Mouse (Mus musculus) inflammation-experienced regulatory T-cells, adult 6 months (primary cell): ENCODE data around the gene Slc6a20a. TPM values are rescaled to one million over a fixed set of nuclear protein-coding genes. Genes with fewer than 3 reads are reported as not detected.

Experiments used
- ATAC-seq: one replicate; pipeline ENCODE4 v1.8.0; 2017
- polyA plus RNA-seq, 3 experiments: library from polyadenylated mRNA; unstranded; fragments of 100-300 nt; shearing (Covaris generic); gene quantifications; one replicate each; pipeline ENCODE4 v1.2.1; 2017

Slc6a20a gene
- polyA plus RNA-seq, 3 experiments from 2014 or later = not detected

GRCm38 (mm10) chr9:123636771-123637170 is 41.9 kb downstream of the Slc6a20a start:
- no peak for ATAC-seq

DNA sequence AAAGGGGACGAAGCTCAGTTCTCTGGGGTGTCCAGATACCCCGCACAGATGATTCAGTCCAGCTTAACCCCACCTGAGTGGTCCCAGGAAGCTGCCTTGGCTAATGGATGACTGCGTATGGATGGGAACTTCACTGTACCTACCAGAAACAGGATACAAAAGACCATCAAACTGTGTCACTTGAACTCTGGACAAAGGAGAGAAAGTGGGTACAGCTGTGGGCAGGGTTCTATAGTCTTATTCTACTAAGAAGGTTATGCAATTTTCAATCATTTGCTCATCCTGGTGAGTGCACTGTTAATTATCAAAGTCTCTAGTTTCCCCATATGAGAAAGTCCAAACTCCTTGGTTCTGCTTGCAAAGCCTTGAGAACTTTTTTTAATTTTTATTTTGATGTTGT is 45.7 kb downstream of the Slc6a20a start:
- ATAC-seq = no peak

DNA sequence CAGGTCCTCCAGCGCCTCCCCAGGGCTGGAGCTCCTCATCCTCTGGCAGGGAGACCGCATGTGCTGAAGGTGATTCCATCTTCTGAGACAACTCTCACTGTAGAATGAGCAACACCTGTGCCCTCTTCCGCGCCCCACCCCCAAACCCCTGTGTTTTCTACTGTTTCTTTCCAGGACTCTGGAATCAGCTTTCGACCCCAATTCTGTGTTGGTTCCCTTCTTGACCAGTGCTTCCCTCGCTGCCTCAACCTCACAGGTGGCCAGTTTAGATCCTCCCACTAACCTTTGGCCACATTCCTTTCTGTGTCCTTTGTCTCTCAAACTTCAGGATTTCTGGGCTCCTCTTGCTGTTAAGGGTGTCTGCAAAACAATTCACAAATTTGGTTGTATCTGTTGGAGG is 46.4 kb downstream of the Slc6a20a start, which contains the start of gene Slc6a20b:
Gene Slc6a20b (minus strand): TSS at position 285 of the 400 bp plus-strand sequence.
- no peak for ATAC-seq

GRCm38 (mm10) chr9:123631666-123632065 is 47.0 kb downstream of the Slc6a20a start:
- no peak for ATAC-seq

- ATAC-seq = no peak
Measured at GRCm38 (mm10) chr9:123625821-123626220, 52.9 kb downstream of the Slc6a20a start.

DNA sequence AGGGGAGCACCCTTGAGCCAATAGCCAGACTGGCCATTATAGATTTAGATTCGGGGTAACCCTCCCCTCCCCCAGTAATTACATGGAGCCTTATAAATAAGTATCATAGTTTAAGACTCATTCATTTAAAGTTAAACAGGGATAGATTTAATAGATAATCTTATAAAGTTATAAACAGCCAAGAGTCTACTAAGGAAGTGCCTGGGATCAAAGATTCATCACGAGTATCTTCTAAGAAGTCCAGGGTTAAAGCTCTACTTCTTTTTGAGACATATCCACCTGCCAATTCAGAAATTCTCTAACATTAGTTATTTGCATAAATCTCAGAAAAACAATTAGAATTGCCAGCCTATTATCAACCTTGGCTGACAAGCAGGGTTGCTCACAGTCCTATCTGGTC is 53.9 kb downstream of the Slc6a20a start:
- no peak for ATAC-seq

- ATAC-seq = no peak
Measured at GRCm38 (mm10) chr9:123620311-123621098, 58.2 kb downstream of the Slc6a20a start.

DNA sequence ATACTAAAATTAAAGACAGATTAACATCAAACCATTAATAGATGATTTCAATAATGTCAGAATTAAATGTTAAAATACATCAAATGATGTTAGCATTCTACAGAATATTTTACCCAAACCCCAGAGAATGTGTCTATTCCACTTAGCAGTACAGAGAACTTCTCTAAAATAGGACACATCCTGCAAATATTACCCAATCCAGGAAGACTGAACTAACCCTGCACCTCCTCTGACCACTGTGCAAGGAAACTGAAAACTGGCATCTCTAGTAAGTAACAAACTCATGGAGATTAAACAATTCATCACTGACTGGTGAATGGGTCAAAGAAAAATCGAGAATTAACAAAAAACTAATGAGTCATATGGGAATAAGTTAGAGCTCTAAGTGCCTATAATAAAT is 77.2 kb downstream of the Slc6a20a start:
- ATAC-seq = no peak

GRCm38 (mm10) chr9:123597376-123597775 is 81.3 kb downstream of the Slc6a20a start:
- ATAC-seq = no peak

DNA sequence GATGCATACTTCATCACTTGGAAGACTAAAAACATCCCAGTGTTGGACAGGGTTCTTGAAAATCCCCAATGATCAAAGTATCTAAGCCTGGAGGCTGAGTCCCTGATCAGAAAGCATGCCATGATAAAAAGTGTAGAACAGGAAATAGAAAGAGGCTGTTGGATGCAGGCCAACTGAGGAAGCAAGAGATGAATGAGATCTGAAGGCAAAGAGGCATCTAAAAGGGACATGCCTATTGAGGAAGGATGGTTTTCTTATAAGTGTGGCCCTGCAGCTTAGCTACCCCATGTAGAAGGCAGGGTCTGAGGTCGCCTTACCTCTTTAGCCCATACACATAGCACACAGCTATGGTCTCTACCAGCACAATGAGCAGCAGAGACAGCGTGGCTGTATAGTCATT is 81.8 kb downstream of the Slc6a20a start:
- ATAC-seq = no peak

- ATAC-seq = no peak
Measured at GRCm38 (mm10) chr9:123595194-123595593, 83.5 kb downstream of the Slc6a20a start.

DNA sequence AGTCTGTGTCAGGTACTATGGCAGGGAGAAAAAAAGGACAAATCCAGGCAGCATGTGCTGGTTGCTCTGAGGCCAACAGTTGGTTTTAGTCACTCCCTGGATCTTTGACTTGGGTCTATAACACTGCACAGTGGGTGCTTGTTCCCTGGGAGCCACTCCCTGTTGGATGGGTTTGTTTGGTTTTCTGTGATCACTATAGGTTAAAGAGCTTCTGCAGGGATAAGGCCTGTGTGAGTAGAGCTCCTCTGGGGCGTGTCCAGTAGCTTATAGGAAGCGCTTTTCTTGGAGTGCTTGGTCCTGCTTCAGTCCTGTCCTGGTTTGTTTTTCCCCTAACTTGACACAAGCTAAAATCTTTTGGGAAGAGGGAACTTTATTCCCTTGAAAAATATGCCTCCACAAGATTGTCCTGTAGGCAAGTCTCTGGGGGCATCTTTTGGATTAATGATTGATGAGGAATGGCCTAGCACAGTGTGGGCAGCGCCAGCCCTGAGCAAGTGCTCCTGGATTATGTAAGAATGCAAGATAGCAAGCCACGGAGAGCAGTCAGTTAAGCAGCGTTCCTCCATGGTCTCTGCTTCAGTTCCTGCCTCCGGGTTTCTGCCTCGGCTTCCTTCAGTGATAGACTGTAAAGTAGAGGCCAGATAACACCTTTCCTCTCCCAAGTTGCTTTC is 89.3 kb downstream of the Slc6a20a start:
- ATAC-seq = no peak

Other genes with a start within 250 kb of the Slc6a20a start
- 10 to 100 TPM; 31.9 to 41.2 (median 36.2) TPM for gene Limd1, start 200.2 kb downstream of the Slc6a20a start, polyA plus RNA-seq
- 10 to 100 TPM; 40.9 to 64.1 (median 49.7) TPM for gene Sacm1l, start 149.1 kb downstream of the Slc6a20a start, polyA plus RNA-seq
- 1 to 10 TPM in 1 of 3 experiments, under 1 TPM in 2; 0.36 to 1.4 (median 0.94) TPM for gene Slc6a20b, start 46.3 kb downstream of the Slc6a20a start, polyA plus RNA-seq
- 10 to 100 TPM in 2 of 3 experiments, 1 to 10 TPM in 1; 5.2 to 42.3 (median 34.9) TPM for gene Ccr9, start 446 bp downstream of the Slc6a20a start, polyA plus RNA-seq
- 10 to 100 TPM; 33.3 to 59.2 (median 57.6) TPM for gene Lztfl1, start 38.8 kb upstream of the Slc6a20a start, polyA plus RNA-seq
- 100 to 1,000 TPM; 136 to 568 (median 166) TPM for gene Cxcr6, start 127.6 kb upstream of the Slc6a20a start, polyA plus RNA-seq
- gene Fyco1, start 173.0 kb upstream of the Slc6a20a start, polyA plus RNA-seq = 10 to 100 TPM; 24.2 to 49.9 (median 41.1) TPM
- gene Xcr1, start 183.1 kb upstream of the Slc6a20a start, polyA plus RNA-seq = 1 to 10 TPM in 1 of 3 experiments, under 1 TPM in 2; 0.66 to 2.9 (median 0.69) TPM